Mouse (Mus musculus) midbrain, embryonic 16.5 days (tissue): ENCODE data around the gene Cpne2. TPM values are rescaled to one million over a fixed set of nuclear protein-coding genes. Genes with fewer than 3 reads are reported as not detected.

ENCODE experiments used
- ATAC-seq: fragments of 200-750 bp; cut with Nextera tagmentation; 2 replicates; pipeline ENCODE4 v1.8.0; 2017; ENCODE audit warnings: moderate TSS enrichment
- H3K27ac ChIP-seq: fragments of 300-500 bp; sonication (generic); 2 replicates; pipeline ENCODE4 v1.5.1; 2014; ENCODE audit warnings: mild to moderate bottlenecking, low read length, mixed read lengths
- H3K27me3 ChIP-seq: fragments of 300-500 bp; sonication (generic); 2 replicates; pipeline ENCODE4 v1.6.1; 2014; ENCODE audit warnings: low read depth, low read length, mixed read lengths; ENCODE audit not compliant: control insufficient read depth, insufficient read depth
- H3K36me3 ChIP-seq: fragments of 300-500 bp; sonication (generic); 2 replicates; pipeline ENCODE4 v1.6.1; 2014; ENCODE audit warnings: mild to moderate bottlenecking, low read length, moderate library complexity, mixed read lengths; ENCODE audit not compliant: control insufficient read depth, insufficient read depth
- H3K4me1 ChIP-seq: fragments of 300-500 bp; sonication (generic); 2 replicates; pipeline ENCODE4 v1.6.1; 2014; ENCODE audit warnings: mild to moderate bottlenecking, low read length, mixed read lengths; ENCODE audit not compliant: control insufficient read depth, insufficient read depth
- H3K4me2 ChIP-seq: fragments of 300-500 bp; sonication (generic); 2 replicates; pipeline ENCODE4 v1.6.1; 2014; ENCODE audit warnings: mild to moderate bottlenecking, low read length, mixed read lengths
- H3K4me3 ChIP-seq: fragments of 300-500 bp; sonication (generic); 2 replicates; pipeline ENCODE4 v1.5.1; 2014; ENCODE audit warnings: low read depth, mild to moderate bottlenecking, low read length, moderate library complexity, mixed read lengths
- H3K9ac ChIP-seq: fragments of 300-500 bp; sonication (generic); 2 replicates; pipeline ENCODE4 v1.6.1; 2014; ENCODE audit warnings: low read depth, low read length, mixed read lengths
- H3K9me3 ChIP-seq: fragments of 300-500 bp; sonication (generic); replicated peaks from 2 replicates; pipeline ENCODE4 v1.6.1; 2014; ENCODE audit warnings: mild to moderate bottlenecking, low read length, mixed read lengths; ENCODE audit not compliant: control insufficient read depth, poor library complexity, severe bottlenecking
- WGBS: fragments of 180-500 bp; shearing (Covaris S2); extraction: QIAGEN DNeasy Blood & Tissue Kit; methylation state at CpG from one replicate; pipeline ENCODE4 v1.1.7; 2014; 5-methylcytosine and 5-hydroxymethylcytosine counted together
- polyA plus RNA-seq: library from polyadenylated mRNA; unstranded; fragments of >200 nt; fragmentation: Nextera tagmentation; extraction: Ambion mirVana; gene quantifications from 2 replicates; pipeline ENCODE4 v1.2.1, GENCODE M21; 2015

The Cpne2 gene
- polyA plus RNA-seq, 1 experiment from 2014 or later = 26.2 TPM

DNA sequence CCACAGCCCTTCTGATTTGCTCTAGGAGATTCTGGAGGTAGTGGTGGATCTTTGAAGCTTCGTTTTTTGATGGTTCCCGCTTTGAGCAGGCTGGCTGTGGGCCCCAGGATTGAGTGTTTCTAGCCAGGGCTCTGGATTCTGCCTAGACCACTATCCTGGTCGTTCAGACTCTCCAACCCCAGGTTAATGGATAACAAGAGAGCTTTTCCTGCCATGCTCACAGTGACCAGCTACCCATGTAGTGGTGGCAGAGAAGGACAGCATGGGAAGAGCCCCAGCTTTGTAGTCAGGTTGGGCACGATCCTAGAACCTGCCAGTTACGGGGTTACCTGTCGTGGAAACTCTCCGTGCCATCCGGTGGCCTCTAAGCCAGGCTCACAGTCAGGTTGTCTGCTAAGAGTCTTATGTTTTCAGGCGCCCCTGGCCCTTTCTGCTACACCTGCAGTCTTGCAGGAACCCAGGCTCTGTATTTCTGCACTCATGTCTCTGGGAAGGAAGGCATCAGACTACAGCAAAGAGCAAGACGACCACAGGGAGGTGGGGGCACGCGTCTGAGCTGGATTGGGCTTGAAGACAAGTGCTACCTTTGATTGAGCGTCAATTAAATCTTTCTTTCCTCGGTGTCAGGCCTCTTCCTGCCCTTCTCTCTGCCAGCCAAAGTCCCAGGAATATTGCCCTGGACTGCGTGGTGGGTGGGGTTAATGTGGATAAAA lies 33.8 kb downstream of the Cpne2 start:
- Histone ChIP-seq H3K9me3 (no peaks in the 10 kb centered on the region), H3K9ac (peak overlapping the region; percentile 42; the same call in 1 of the 2 replicates), H3K27me3 (no peaks in the 10 kb centered on the region), H3K27ac (peak overlapping the region; percentile 88), H3K4me3 (no peak overlapping the region), H3K4me1 (peaks cover 36% of the 10 kb centered on the region), H3K36me3 (no peaks in the 10 kb centered on the region), H3K4me2 (peak overlapping the region; percentile 38)
- peak; percentile 68 for ATAC-seq
- 36% methylated on average over 15 of the region's 15 CpGs for WGBS

DNA sequence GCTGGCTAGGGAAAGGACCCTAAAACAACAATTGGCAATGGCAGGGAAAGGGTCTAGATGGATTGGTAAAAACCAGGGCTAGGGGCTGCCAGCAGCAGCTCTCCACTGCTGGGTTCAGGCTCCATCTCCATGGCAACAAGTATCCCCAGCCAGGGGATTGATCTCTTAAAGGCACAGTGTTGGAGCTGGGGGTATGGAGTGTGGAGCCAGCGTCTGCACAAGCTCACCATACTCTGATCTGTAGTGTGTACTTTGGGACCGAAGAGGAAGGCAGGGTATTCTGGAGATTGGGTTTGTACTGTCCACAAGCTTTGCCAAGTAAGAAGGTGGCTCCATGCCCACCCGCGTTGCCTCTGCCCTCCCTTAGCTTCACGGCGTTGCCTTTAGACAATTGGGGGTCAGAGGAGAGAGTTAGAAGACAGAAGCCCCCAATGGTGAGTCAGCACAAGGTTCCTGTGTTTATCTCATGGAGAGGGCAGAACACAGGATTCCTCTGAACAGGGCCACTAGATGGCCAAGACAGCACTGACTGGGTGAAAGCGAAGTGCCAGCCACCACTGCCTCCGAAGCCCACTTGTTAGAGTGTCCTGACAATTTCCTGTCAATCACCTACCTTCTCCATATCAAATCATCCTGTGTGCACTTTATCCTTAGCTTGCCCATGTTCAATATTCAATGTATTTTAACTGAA lies 34.5 kb downstream of the Cpne2 start:
- Histone ChIP-seq H3K27ac (peak overlapping the region; percentile 88), H3K4me2 (peak overlapping the region; percentile 38), H3K4me1 (peaks cover 36% of the 10 kb centered on the region), H3K9ac (peak overlapping the region; percentile 42; the same call in 1 of the 2 replicates), H3K36me3 (no peaks in the 10 kb centered on the region), H3K4me3 (no peak overlapping the region), H3K27me3 (no peaks in the 10 kb centered on the region), H3K9me3 (no peaks in the 10 kb centered on the region)
- WGBS = 24% methylated on average over 8 of the region's 8 CpGs
- peak; percentile 96 for ATAC-seq

DNA sequence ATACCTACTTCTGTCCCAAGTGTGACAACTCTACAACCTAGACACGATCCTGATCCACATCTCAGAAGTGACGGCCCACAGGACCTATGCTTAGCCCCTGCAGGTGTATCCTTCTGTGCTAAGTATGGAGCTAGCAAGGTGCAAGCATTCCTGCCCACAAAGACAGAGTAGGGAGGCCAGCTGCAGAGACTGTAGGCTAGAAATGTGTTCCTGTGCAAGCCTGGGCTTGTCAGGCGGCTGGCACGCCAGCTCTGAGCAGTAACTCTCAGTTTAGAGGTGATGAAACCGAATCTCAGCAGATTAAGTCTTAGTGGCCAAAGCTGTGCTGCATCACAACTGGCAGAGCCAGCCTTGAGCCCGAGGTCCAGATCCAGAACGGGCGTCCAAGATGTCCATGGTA lies 35.3 kb downstream of the Cpne2 start:
- Histone ChIP-seq H3K36me3 (no peaks in the 10 kb centered on the region), H3K9me3 (no peaks in the 10 kb centered on the region), H3K9ac (no peak overlapping the region), H3K4me1 (peaks cover 36% of the 10 kb centered on the region), H3K27ac (peak overlapping the region; percentile 88; the same call in 1 of the 2 replicates), H3K4me2 (no peak overlapping the region), H3K4me3 (no peak overlapping the region), H3K27me3 (no peaks in the 10 kb centered on the region)
- ATAC-seq = no peak
- WGBS = 93% methylated on average over 8 of the region's 8 CpGs

DNA sequence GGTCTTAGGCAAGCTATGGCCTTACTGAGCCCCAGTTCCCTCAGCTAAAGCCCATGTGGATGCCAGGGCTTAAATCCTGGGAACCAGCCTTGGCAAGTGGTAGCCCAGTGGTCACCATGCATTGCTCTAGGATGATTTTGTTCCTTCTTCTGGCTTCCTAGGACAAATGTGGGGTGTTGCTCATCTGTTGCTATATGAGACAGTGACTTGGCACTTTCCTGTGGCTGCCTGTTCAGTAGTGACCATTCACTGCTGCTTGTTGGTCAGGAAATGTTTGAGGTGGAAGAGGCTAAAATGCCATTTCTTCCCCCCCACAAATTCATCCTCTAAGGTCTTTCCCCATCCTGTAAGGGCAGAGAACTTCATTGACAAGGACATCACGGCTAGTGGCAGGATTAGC lies 36.6 kb downstream of the Cpne2 start:
- H3K9me3 ChIP-seq = no peaks in the 10 kb centered on the region
- H3K4me1 ChIP-seq = peaks cover 36% of the 10 kb centered on the region
- no peaks in the 10 kb centered on the region for H3K27me3 ChIP-seq
- H3K9ac ChIP-seq = no peak overlapping the region
- WGBS = 58% methylated on average over 1 of the region's 1 CpGs
- no peak overlapping the region for H3K4me3 ChIP-seq
- 0 out of 2 replicates have a peak, but pooled peaks cover under 1% of the 10 kb centered on the region for H3K36me3 ChIP-seq
- no peak overlapping the region for H3K4me2 ChIP-seq
- peak overlapping the region; percentile 19; the same call in 1 of the 2 replicates for H3K27ac ChIP-seq
- no peak for ATAC-seq

DNA sequence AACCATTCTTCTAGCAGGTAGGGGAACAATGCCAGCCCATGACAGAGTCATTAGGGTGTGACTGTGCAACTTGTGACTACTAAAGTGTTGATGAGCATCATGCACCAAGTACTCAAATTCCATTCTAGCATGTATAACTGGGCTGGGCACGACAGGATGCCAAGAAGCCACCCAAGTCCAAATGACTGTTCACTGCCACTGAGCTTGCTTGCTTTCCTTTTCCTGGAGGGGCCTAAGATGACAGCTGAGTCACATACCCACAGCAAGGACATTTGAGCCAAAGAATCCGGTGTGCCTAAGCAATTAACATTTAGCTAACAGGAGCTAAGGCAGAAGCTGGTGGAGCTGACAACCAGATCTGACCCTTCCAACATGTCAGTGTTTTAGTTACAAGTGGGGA lies 39.1 kb downstream of the Cpne2 start:
- no peak overlapping the region for H3K9ac ChIP-seq

DNA sequence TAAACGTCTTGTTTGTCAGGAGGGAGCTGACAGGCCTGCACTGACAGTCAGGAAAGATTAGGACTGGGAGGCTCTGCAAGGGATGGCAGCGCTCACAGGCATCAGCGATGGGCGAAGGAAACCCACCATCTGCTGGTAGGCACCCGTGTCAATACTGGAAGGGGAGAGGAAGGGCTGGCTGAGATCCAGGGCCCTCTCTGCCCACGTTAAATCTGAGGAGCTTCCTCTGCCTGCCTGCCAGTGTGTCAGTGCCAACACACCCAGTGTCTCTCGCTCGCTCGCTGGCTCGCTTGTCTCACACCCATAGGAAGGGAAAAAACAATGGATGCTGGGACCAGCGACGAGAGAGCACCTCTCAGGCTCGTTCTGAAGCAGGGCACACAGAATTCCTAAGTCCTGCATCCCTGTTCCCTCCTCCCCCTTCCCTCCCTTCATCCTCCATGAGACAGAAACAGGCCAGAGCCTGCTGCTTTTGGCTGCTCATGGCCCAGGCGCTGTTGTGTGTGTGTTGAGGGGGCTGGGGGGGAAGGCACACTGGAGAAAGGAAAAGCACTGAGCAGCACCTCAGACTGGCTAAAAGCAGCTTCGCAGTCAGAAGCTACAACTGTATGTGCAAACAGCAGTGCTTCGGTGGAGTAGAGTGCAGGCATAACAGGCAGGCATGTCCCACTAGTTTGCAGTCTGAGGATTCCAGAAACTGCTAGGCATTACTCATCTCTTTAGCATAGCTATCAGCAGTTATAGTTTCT lies 41.5 kb downstream of the Cpne2 start:
- no peak overlapping the region for H3K9ac ChIP-seq

More for the DNA sequence above, 39.1 kb downstream of the Cpne2 start:
- no peak overlapping the region for H3K4me3 ChIP-seq
- H3K27ac ChIP-seq = no peak overlapping the region
- no peak overlapping the region for H3K4me2 ChIP-seq
- peaks cover 19% of the 10 kb centered on the region for H3K4me1 ChIP-seq
- WGBS = 89% methylated on average over 2 of the region's 2 CpGs
- H3K9me3 ChIP-seq = no peaks in the 10 kb centered on the region
- peaks cover 9% of the 10 kb centered on the region for H3K36me3 ChIP-seq
- ATAC-seq = no peak
- no peaks in the 10 kb centered on the region for H3K27me3 ChIP-seq

DNA sequence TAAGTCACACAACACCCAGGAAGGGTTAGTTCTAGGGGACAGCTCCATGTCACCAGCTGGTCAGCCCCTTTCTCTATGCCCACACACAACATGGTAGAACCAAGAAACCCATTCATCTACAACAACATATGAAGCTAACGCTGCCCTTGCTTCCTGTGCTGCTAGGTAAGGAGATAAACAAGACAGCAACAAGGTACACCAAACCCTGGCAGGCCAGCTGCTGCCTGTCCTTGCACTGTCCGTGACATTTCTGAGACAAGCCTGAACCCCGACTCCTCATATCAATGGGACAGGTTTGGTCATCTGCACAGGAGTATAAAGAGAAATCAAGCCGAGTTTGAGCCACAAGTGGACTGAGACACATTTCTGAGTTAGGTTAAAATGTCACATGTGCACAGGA lies 42.4 kb downstream of the Cpne2 start:
- Histone ChIP-seq H3K4me3 (no peak overlapping the region), H3K4me1 (no peaks in the 10 kb centered on the region), H3K4me2 (no peak overlapping the region), H3K9ac (no peak overlapping the region), H3K27ac (no peak overlapping the region), H3K27me3 (no peaks in the 10 kb centered on the region), H3K36me3 (peaks cover 17% of the 10 kb centered on the region), H3K9me3 (no peaks in the 10 kb centered on the region)
- ATAC-seq = no peak
- WGBS = 98% methylated on average over 4 of the region's 4 CpGs

More for the DNA sequence above, 41.5 kb downstream of the Cpne2 start:
- Histone ChIP-seq H3K4me3 (no peak overlapping the region), H3K36me3 (peaks cover 17% of the 10 kb centered on the region), H3K27me3 (no peaks in the 10 kb centered on the region), H3K9me3 (no peaks in the 10 kb centered on the region), H3K4me1 (0 out of 2 replicates have a peak, but pooled peaks cover 5% of the 10 kb centered on the region), H3K27ac (peak overlapping the region; percentile 58), H3K4me2 (no peak overlapping the region)
- 83% methylated on average over 16 of the region's 16 CpGs for WGBS
- peak; percentile 76 for ATAC-seq

DNA sequence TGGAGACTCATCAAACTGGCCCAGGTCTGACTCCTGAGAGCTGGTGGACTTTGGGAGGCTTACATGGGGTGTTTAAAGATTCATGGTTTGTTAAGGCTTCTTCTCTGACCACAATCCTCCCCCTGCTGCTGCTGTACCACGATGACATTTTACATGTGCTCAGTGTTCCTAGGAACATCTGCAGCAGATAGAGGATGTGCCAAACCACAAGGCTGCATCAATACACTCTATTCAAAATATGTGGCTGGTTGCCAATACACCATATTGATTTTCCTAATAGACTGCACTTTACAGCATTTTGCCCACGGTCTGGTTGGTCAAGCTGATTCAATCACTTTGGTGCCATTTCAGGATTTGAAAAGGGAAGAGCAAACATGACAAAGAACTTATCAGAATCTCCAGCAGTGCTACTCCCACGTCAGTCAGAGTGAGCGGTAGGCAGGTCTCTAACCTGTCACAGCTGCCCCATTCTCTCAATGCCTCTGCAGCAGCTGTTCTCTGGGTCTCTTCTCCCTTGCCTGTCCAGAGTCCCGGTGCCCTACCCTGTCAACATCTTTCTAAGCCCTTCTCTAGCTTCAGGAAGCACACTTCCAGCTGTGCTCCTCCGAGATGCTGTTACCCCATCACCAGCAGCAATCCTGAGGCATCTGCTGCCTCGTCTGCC lies 49.2 kb downstream of the Cpne2 start:
- Histone ChIP-seq H3K27ac (no peak overlapping the region), H3K4me3 (no peak overlapping the region), H3K9ac (no peak overlapping the region; the same call in 1 of the 2 replicates), H3K27me3 (no peaks in the 10 kb centered on the region), H3K4me2 (no peak overlapping the region), H3K9me3 (no peaks in the 10 kb centered on the region), H3K36me3 (peaks cover 23% of the 10 kb centered on the region), H3K4me1 (no peaks in the 10 kb centered on the region)
- ATAC-seq = no peak
- 78% methylated on average over 7 of the region's 7 CpGs for WGBS
